Mouse (Mus musculus): ENCODE results near the gene Olfr1375. TPM values are rescaled to one million over a fixed set of nuclear protein-coding genes. Genes with fewer than 3 reads are reported as not detected.

The Olfr1375 gene
- total RNA-seq, 2 experiments from 2014 or later, result not detected

Other genes with a start within 250 kb of the Olfr1375 start
- 1 to 10 TPM; 5.0 to 5.3 TPM for gene Zfp354c, start 220.4 kb upstream of the Olfr1375 start, total RNA-seq (2021)
- gene Zfp879, start 206.6 kb upstream of the Olfr1375 start, total RNA-seq (2021), result 1 to 10 TPM in 1 of 2 experiments, under 1 TPM in 1; 0.76 to 1.1 TPM
- gene Grm6, start 197.4 kb upstream of the Olfr1375 start, total RNA-seq (2021), result not detected
- gene Zfp454, start 160.5 kb upstream of the Olfr1375 start, total RNA-seq (2021), result 1 to 10 TPM in 1 of 2 experiments, under 1 TPM in 1; 0.78 to 1.3 TPM
- 1 to 10 TPM; 2.6 to 3.2 TPM for gene Zfp2, start 131.9 kb upstream of the Olfr1375 start, total RNA-seq (2021)
- gene Zfp354b, start 116.5 kb upstream of the Olfr1375 start, total RNA-seq (2021), result 1 to 10 TPM in 1 of 2 experiments, under 1 TPM in 1; 0.96 to 1.7 TPM
- gene 4933414I15Rik, start 104.3 kb upstream of the Olfr1375 start, total RNA-seq (2021), result not detected
- gene Prop1, start 94.3 kb upstream of the Olfr1375 start, total RNA-seq (2021), result not detected
- not detected for gene Olfr1378, start 81.6 kb upstream of the Olfr1375 start, total RNA-seq (2021)
- not detected for gene Olfr1377, start 66.1 kb upstream of the Olfr1375 start, total RNA-seq (2021)
- not detected for gene Olfr51, start 44.5 kb upstream of the Olfr1375 start, total RNA-seq (2021)
- not detected for gene Olfr54, start 33.9 kb upstream of the Olfr1375 start, total RNA-seq (2021)
- 1 to 10 TPM; 1.7 to 2.1 TPM for gene Zfp354a, start 11.1 kb downstream of the Olfr1375 start, total RNA-seq (2021)
- gene Gm12569, start 172.4 kb downstream of the Olfr1375 start, total RNA-seq (2021), result not detected
- gene Clk4, start 213.6 kb downstream of the Olfr1375 start, total RNA-seq (2021), result 10 to 100 TPM; 47.8 to 59.2 TPM
- gene BC049762, start 214.9 kb downstream of the Olfr1375 start, total RNA-seq (2021), result not detected
- gene Col23a1, start 241.8 kb downstream of the Olfr1375 start, total RNA-seq (2021), result 1 to 10 TPM; 1.5 to 1.7 TPM